8 mouse cellular contexts compared by ENCODE assay signal in genomic region chr11:120932564-120933398, GRCm38 (mm10). TPM values are rescaled to one million over a fixed set of nuclear protein-coding genes. Genes with fewer than 3 reads are reported as not detected.
A peak's percentile ranks its signal among the peaks of the same experiment; 100 is the strongest.
DNase-seq lines count a peak whose midpoint lies in the region; ATAC-seq and TF ChIP-seq lines count a peak whose summit lies in the region.

Gene Ccdc57 (minus strand): TSS chr11:120932872.

- peaks cover 5% of the 10 kb centered on the region; the same call in 1 of the 2 replicates for H3K4me1 ChIP-seq in hindbrain, embryonic 16.5 days (ENCODE audit: control insufficient read depth, insufficient read depth, low read depth, low read length)

- 9% methylated on average over 44 of the region's 44 CpGs for WGBS in hindbrain, embryonic 16.5 days

- peak; percentile 96 for ATAC-seq in hindbrain, embryonic 16.5 days
- ATAC-seq in megakaryocyte, adult 5-6 weeks (ENCODE audit: poor library complexity, severe bottlenecking) = peak; percentile 97

- H3K27me3 ChIP-seq in hindbrain, embryonic 16.5 days (replicated peaks; ENCODE audit: control insufficient read depth, insufficient read depth, low read length) = no peaks in the 10 kb centered on the region

- H3K4me2 ChIP-seq in hindbrain, embryonic 16.5 days (ENCODE audit: low read length) = peak within 1 kb of the TSS; percentile 92

- H3K9me3 ChIP-seq in hindbrain, embryonic 16.5 days (ENCODE audit: control insufficient read depth, low read length) = no peaks in the 10 kb centered on the region

- H3K36me3 ChIP-seq in hindbrain, embryonic 16.5 days (ENCODE audit: control insufficient read depth, insufficient read depth, low read length) = no peaks in the 10 kb centered on the region

- H3K27ac ChIP-seq in hindbrain, embryonic 16.5 days (ENCODE audit: low read depth, low read length) = no peak within 1 kb of the TSS
- H3K27ac ChIP-seq in left cerebral cortex, adult 2 months = peak within 1 kb of the TSS; percentile 91

- H3K9ac ChIP-seq in hindbrain, embryonic 16.5 days (ENCODE audit: low read depth, low read length) = peak within 1 kb of the TSS; percentile 81

- peak within 1 kb of the TSS; percentile 66 for H3K4me3 ChIP-seq in hindbrain, embryonic 16.5 days (ENCODE audit: low read length)
- H3K4me3 ChIP-seq in left cerebral cortex, adult 2 months = peak within 1 kb of the TSS; percentile 64

- intact Hi-C loops in left cerebral cortex, adult 2 months (cut with DNase I) = no loop called here

- peak; percentile 93 for DNase-seq in WW6 (ENCODE audit: low read depth, low spot score)
- DNase-seq in cerebellum, postnatal 36 days = peak; percentile 91 to 98
- DNase-seq in gastrocnemius, adult 18-20 months (ENCODE audit: low spot score) = peak; percentile 92
- peak; percentile 90 to 96 for DNase-seq in left cerebral cortex, adult 2 months (ENCODE audit: extremely low spot score in 1 of 2, low spot score in 2 of 2)
- DNase-seq in right cerebral cortex, adult 2 months (ENCODE audit: low spot score in 2 of 2) = peak; percentile 94 to 95
- DNase-seq in urinary bladder, postnatal 36 days (ENCODE audit: low spot score in 2 of 2) = peak; percentile 86 to 88

- TF ChIP-seq CTCF in left cerebral cortex, adult 2 months (IDR thresholded peaks at IDR 0.05) = no peak

RNA-seq across cellular contexts. Expression of gene Ccdc57, which starts in this region (rescaled TPM):
- total RNA-seq in gastrocnemius, adult 18-20 months (2021) = 1 to 10 TPM; 3.0 to 3.5 TPM
- polyA plus RNA-seq in hindbrain, embryonic 16.5 days (2015; fragmentation: Nextera tagmentation; extraction: Ambion mirVana) = 6.3 and 6.7 TPM in 2 replicates
- total RNA-seq in left cerebral cortex, adult 2 months (2021) = 1 to 10 TPM; 8.5 to 9.5 TPM
- total RNA-seq in megakaryocyte, adult 5-6 weeks (2015) = 0.30 and 1.2 TPM in 2 replicates
- total RNA-seq in megakaryocyte, adult 5-6 weeks (2017) = 2.1 and 2.4 TPM in 2 replicates
